Mouse (Mus musculus): ENCODE measurements at regions not wholly inside any gene's neighbourhood (a gene's known extent, or its start where the extent isn't known, plus 50 kb on each side); places are given as distances from the start of the nearest gene placed in this dataset.

DNA sequence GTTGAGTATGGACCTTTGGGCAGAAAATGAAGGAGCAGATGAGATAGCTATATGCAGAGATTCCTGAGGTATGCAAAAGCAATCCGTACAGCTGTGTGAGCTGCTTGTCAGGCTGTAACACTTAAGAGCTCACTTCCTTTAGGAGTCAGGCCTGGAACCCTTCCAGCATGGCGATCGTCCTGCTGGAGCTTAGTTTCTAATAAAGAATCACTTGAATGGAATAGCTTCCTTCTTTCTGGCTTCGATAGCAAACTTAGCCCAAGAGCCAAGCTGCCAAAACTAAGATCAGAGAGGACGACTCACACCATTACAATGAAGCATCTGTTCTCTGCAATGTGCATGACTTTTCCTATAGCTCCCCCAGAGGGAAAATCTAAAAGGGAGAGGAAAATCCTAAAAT is 253.4 kb upstream of the Amot start:
- DNase-seq, result no peak

DNA sequence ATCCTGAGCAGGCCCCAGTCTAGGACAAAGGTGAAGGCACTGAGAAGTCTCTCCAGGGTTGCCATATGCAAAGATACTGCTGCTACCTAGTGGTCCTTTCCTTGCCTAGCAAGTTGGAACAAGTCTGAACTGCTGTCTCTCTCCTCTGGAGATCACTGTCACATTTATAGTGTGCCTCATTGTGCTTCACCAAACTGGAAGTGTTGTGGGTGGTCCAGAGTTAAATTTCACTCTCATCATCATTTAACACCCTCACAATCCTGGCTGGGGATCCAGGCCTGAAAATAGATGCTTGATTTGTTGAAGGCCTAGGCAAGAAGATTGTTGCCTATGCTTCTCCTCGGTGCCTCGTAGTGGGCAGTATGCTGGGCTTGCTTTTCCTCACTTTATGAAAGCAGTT is 248.4 kb upstream of the Amot start:
- DNase-seq, result peak; percentile 14

Data from right cerebral cortex, adult 18-20 months (tissue).